Mouse (Mus musculus) MEL (cell line): ENCODE data around the gene Tjp1.

Source experiments
- BHLHE40 ChIP-seq: IDR thresholded peaks from 2 replicates; pipeline ENCODE4 v1.6.1; 2012; ENCODE audit warnings: low read depth, mild to moderate bottlenecking, inconsistent platforms, low read length, improper control_type of control experiment, borderline replicate concordance
- CTCF ChIP-seq, 3 experiments: IDR thresholded peaks in 2 of 3; conservative IDR thresholded peaks in 1 of 3; 2 replicates each; pipeline ENCODE4 v1.5.1; 2011 to 2012; ENCODE audit warnings: low read length in 3 of 3, low read depth in 2 of 3, mild to moderate bottlenecking in 2 of 3, improper control_type of control experiment in 1 of 3, inconsistent platforms in 1 of 3, mixed read lengths in 1 of 3, moderate library complexity in 1 of 3; ENCODE audit not compliant: control insufficient read depth in 1 of 3, insufficient read depth in 1 of 3, poor library complexity in 1 of 3, severe bottlenecking in 1 of 3
- EP300 ChIP-seq, 2 experiments: IDR thresholded peaks; 2 replicates each; pipeline ENCODE4 v1.6.1; 2011; ENCODE audit warnings: improper control_type of control experiment in 2 of 2, low read length in 2 of 2, low read depth in 1 of 2, mild to moderate bottlenecking in 1 of 2
- ETS1 ChIP-seq: IDR thresholded peaks from 2 replicates; pipeline ENCODE4 v1.6.1; 2012; ENCODE audit warnings: low read depth, mild to moderate bottlenecking, inconsistent platforms, low read length, improper control_type of control experiment, moderate library complexity
- GABPA ChIP-seq: IDR thresholded peaks from 2 replicates; pipeline ENCODE4 v1.6.1; 2012; ENCODE audit warnings: low read depth, mild to moderate bottlenecking, inconsistent platforms, low read length, improper control_type of control experiment, moderate library complexity
- KAT2A ChIP-seq: conservative IDR thresholded peaks from 2 replicates; pipeline ENCODE4 v1.6.1; 2012; ENCODE audit warnings: low read depth, low read length, improper control_type of control experiment, inconsistent platforms
- MAZ ChIP-seq: IDR thresholded peaks from 2 replicates; pipeline ENCODE4 v1.6.1; 2012; ENCODE audit warnings: low read depth, mild to moderate bottlenecking, inconsistent platforms, low read length, improper control_type of control experiment
- MEF2A ChIP-seq: IDR thresholded peaks from 2 replicates; pipeline ENCODE4 v1.6.1; 2014; ENCODE audit warnings: low read depth, mild to moderate bottlenecking, inconsistent platforms, low read length, improper control_type of control experiment; ENCODE audit not compliant: poor library complexity, insufficient replicate concordance, severe bottlenecking; ENCODE audit errors: extremely low read depth
- MYB ChIP-seq: IDR thresholded peaks from 2 replicates; pipeline ENCODE4 v1.6.1; 2011; ENCODE audit warnings: mild to moderate bottlenecking, low read depth, low read length, improper control_type of control experiment
- POLR2A ChIP-seq, 2 experiments: IDR thresholded peaks; 2 replicates each; pipeline ENCODE4 v1.6.1; 2011 to 2012; ENCODE audit warnings: low read length in 2 of 2, mild to moderate bottlenecking in 2 of 2, control low read depth in 1 of 2, improper control_type of control experiment in 1 of 2, low read depth in 1 of 2, moderate library complexity in 1 of 2; ENCODE audit not compliant: control insufficient read depth in 1 of 2, insufficient read depth in 1 of 2, poor library complexity in 1 of 2
- TAL1 ChIP-seq: IDR thresholded peaks from 2 replicates; pipeline ENCODE4 v1.6.1; 2012; ENCODE audit warnings: mild to moderate bottlenecking, inconsistent platforms, low read length, moderate library complexity, mixed read lengths
- ZC3H11A ChIP-seq: IDR thresholded peaks from 2 replicates; pipeline ENCODE4 v1.6.1; 2012; ENCODE audit warnings: low read depth, mild to moderate bottlenecking, inconsistent platforms, low read length, improper control_type of control experiment

GRCm38 (mm10) chr7:65296675-65297589 is 230.6 kb downstream of the Tjp1 start:
- TF ChIP-seq ETS1: no peak
- no peak for TF ChIP-seq TAL1
- TF ChIP-seq MEF2A: no peak
- no peak for TF ChIP-seq CTCF (IDR thresholded peaks at IDR 0.05 in 2 of 3, conservative IDR thresholded peaks at IDR 0.05 in 1 of 3; ENCODE audit: control insufficient read depth in 1 of 3, insufficient read depth in 1 of 3, low read depth in 2 of 3, low read length in 3 of 3, poor library complexity in 1 of 3, severe bottlenecking in 1 of 3)
- no peak for TF ChIP-seq GABPA
- TF ChIP-seq MYB: no peak
- no peak for TF ChIP-seq EP300 (IDR thresholded peaks at IDR 0.05; ENCODE audit: low read depth in 1 of 2, low read length in 2 of 2)
- TF ChIP-seq ZC3H11A: no peak
- TF ChIP-seq KAT2A: no peak
- no peak for TF ChIP-seq BHLHE40
- TF ChIP-seq MAZ: no peak
- no peak for TF ChIP-seq POLR2A (IDR thresholded peaks at IDR 0.05; ENCODE audit: control insufficient read depth in 1 of 2, insufficient read depth in 1 of 2, low read depth in 1 of 2, low read length in 2 of 2, poor library complexity in 1 of 2)
